ENCODE assay signal across 8 mouse cellular contexts in the genomic region with DNA sequence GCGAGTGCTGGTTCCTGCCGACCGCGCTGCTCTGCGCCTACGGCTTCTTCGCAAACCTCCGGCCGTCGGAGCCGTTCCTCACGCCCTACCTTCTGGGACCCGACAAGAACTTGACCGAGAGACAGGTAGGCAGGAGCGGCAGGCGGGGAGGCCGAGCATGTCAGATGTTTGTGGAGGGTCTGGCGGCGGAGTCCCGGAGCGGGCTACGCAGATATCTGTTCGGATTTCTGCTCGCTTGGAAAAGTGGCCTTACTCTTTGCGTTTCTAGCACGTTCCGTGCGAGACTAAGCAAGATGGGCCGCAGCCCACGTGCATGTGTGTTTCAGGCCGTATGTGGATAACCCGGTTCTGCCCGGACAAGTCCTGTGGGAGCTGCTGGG. TPM values are rescaled to one million over a fixed set of nuclear protein-coding genes. Genes with fewer than 3 reads are reported as not detected.
DNase-seq lines count a peak whose midpoint lies in the region; ATAC-seq and TF ChIP-seq lines count a peak whose summit lies in the region.

No protein-coding gene starts in this region.

- no peaks in the 10 kb centered on the region for H3K36me3 ChIP-seq in hindbrain, embryonic 12.5 days

- WGBS in hindbrain, embryonic 12.5 days = under 1% methylated on average over 33 of the region's 33 CpGs

- no peak for TF ChIP-seq POLR2A in cortical plate, adult 2 months (IDR thresholded peaks at IDR 0.05; ENCODE audit: extremely low read depth, insufficient read depth, low read length)

- no peaks in the 10 kb centered on the region for H3K9me3 ChIP-seq in hindbrain, embryonic 12.5 days (replicated peaks)

- no peaks in the 10 kb centered on the region; the same call in 1 of the 2 replicates for H3K27me3 ChIP-seq in hindbrain, embryonic 12.5 days

- H3K4me1 ChIP-seq in cortical plate, adult 2 months (ENCODE audit: control insufficient read depth, insufficient read depth, low read length) = no peaks in the 10 kb centered on the region
- H3K4me1 ChIP-seq in hindbrain, embryonic 12.5 days = peaks cover 23% of the 10 kb centered on the region

- H3K4me2 ChIP-seq in hindbrain, embryonic 12.5 days (replicated peaks) = peak overlapping the region; percentile 86

- no peak; the same call in 1 of the 2 replicates for ATAC-seq in hindbrain, embryonic 12.5 days (ENCODE audit: low FRiP score)

- peak overlapping the region; percentile 76 for H3K9ac ChIP-seq in hindbrain, embryonic 12.5 days

- DNase-seq in right cerebral cortex, postnatal 36 days (ENCODE audit: low spot score in 2 of 2) = peak; percentile 23 to 48
- no peak for DNase-seq in right cerebral cortex, postnatal 25 days
- peak; percentile 23 for DNase-seq in mesoderm, embryonic 11.5 days (ENCODE audit: low read depth, low spot score)
- DNase-seq in cerebellum, adult 18-20 months = no peak
- DNase-seq in spleen, postnatal 10 days (ENCODE audit: low spot score in 2 of 2) = no peak
- DNase-seq in thymus, adult 18-20 months = no peak

- H3K27ac ChIP-seq in cortical plate, adult 2 months (ENCODE audit: insufficient read depth, low read length) = 0 out of 2 replicates have a peak overlapping the region, but pooled peaks have one; percentile 18
- peak overlapping the region; percentile 62; the same call in 1 of the 2 replicates for H3K27ac ChIP-seq in hindbrain, embryonic 12.5 days

- H3K4me3 ChIP-seq in cortical plate, adult 2 months (ENCODE audit: insufficient read depth, low read length) = peak overlapping the region; percentile 45
- H3K4me3 ChIP-seq in hindbrain, embryonic 12.5 days = peak overlapping the region; percentile 72

- no peak for TF ChIP-seq CTCF in cortical plate, adult 2 months (IDR thresholded peaks at IDR 0.05; ENCODE audit: extremely low read depth, insufficient read depth, low read length)

RNA-seq across cellular contexts. Expression of a gene that starts 0.5 kb away (rescaled TPM):
- polyA plus RNA-seq in cortical plate, adult 2 months (2012; rRNA removed) = 13.1 and 14.7 TPM in 2 replicates
- polyA plus RNA-seq in hindbrain, embryonic 12.5 days (2016; fragmentation: Nextera tagmentation; extraction: Ambion mirVana) = 10.0 and 10.1 TPM in 2 replicates

RNA-seq across cellular contexts. Expression of a gene that starts 26.1 kb away (rescaled TPM):
- 19.1 and 21.1 TPM in 2 replicates for polyA plus RNA-seq in cortical plate, adult 2 months (2012; rRNA removed)
- polyA plus RNA-seq in hindbrain, embryonic 12.5 days (2016; fragmentation: Nextera tagmentation; extraction: Ambion mirVana) = 15.3 and 19.2 TPM in 2 replicates

RNA-seq across cellular contexts. Expression of a gene that starts 54.6 kb away (rescaled TPM):
- 21.6 and 22.0 TPM in 2 replicates for polyA plus RNA-seq in cortical plate, adult 2 months (2012; rRNA removed)
- 29.8 and 32.0 TPM in 2 replicates for polyA plus RNA-seq in hindbrain, embryonic 12.5 days (2016; fragmentation: Nextera tagmentation; extraction: Ambion mirVana)

RNA-seq across cellular contexts. Expression of a gene that starts 58.0 kb away (rescaled TPM):
- polyA plus RNA-seq in cortical plate, adult 2 months (2012; rRNA removed) = 18.4 and 19.5 TPM in 2 replicates
- polyA plus RNA-seq in hindbrain, embryonic 12.5 days (2016; fragmentation: Nextera tagmentation; extraction: Ambion mirVana) = 31.0 and 31.3 TPM in 2 replicates

Comparison
In these comparisons a context has a peak if more than half of its experiments do, and no peak if none do; other contexts are left out.
1. DNase-seq: peak in right cerebral cortex, postnatal 36 days (2 of 2) and mesoderm, embryonic 11.5 days (single experiment); none in right cerebral cortex, postnatal 25 days (single experiment), cerebellum, adult 18-20 months (0 of 2), spleen, postnatal 10 days (0 of 2) and thymus, adult 18-20 months (0 of 2).